Mouse (Mus musculus): Measurements from ENCODE around the gene 6430531B16Rik. TPM values are rescaled to one million over a fixed set of nuclear protein-coding genes. Genes with fewer than 3 reads are reported as not detected.

Gene 6430531B16Rik
- total RNA-seq, 2 experiments from 2014 or later: not detected

DNA sequence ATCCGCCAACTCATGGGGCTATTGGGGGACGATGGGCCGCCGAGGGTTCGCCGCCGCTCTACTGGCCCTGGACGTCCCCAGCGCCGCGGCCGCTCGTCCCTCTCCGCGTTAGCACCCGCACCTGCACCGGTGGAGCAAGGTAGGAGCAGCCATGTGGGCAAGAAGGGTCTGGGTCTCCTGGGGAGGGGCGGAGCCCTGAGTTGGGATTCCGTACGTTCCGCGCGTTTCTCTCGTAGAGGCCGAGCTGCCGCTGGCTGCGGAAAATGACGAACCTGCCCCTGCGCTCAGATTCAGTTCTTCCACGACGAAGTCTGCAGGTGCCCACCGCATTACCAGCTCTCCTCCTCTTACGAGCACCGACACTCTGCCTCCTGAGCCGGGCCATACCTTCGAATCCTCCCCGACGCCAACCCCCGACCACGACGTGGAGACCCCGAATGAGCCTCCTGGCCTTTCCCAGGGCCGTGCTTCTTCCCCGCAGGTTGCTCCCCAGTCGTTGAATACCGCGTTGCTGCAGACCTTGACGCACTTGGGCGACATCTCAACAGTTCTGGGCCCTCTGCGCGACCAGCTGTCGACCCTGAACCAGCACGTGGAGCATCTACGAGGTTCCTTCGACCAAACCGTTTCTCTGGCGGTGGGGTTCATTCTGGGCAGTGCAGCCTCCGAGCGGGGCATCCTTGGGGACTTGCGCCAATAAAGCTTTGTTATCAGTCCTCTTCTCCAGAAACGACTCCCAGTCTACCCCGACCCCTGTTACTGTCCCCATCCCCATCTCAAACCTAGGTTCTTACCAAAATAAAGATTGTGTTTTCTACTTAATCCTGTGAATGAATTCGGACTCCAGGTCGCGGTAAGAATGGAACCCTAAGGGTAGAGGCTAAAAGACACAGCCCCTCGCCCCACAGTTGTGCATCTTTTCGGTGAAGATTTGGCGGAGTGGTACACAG, 34.0 kb downstream of the 6430531B16Rik start:
- no peak for TF ChIP-seq CTCF (IDR thresholded peaks at IDR 0.05)
- no peak overlapping the region for H3K27ac ChIP-seq
- no peak for DNase-seq
- intact Hi-C loops (cut with DNase I): no loop called here
- peak overlapping the region; percentile 62 for H3K4me3 ChIP-seq

DNA sequence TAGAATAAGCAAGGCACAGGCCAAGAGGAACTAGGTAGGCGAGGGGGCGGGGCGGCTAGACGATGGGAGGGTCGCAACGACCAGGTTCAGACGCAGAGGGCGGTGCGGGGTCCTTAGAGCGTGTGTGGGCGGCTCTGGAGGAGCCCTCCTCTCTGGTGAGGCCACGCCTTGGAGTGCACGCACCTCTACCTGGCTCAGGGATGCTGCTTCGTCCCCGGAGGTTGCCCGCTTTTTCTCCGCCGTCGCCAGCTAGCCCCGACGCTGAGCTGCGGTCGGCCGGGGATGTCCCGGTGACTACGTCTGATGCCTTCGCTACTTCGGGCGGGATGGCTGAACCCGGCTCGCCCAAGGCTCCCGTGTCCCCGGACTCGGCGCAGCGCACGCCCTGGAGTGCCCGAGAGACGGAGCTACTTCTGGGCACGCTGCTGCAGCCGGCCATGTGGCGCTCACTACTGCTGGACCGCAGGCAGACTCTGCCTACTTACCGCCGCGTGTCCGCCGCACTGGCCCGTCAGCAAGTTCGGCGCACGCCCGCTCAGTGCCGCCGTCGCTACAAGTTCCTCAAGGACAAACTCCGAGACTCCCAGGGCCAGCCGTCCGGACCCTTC, 34.8 kb downstream of the 6430531B16Rik start, which contains the start of gene Utf1:
TSS of gene Utf1 (plus strand) at position 116 of the 608 bp plus-strand sequence.
- Histone ChIP-seq H3K4me3 (peak within 1 kb of the TSS; percentile 62), H3K27ac (no peak within 1 kb of the TSS)
- intact Hi-C loops (cut with DNase I): no loop called here
- peak; percentile 40 for DNase-seq
- no peak for TF ChIP-seq CTCF (IDR thresholded peaks at IDR 0.05)

DNA sequence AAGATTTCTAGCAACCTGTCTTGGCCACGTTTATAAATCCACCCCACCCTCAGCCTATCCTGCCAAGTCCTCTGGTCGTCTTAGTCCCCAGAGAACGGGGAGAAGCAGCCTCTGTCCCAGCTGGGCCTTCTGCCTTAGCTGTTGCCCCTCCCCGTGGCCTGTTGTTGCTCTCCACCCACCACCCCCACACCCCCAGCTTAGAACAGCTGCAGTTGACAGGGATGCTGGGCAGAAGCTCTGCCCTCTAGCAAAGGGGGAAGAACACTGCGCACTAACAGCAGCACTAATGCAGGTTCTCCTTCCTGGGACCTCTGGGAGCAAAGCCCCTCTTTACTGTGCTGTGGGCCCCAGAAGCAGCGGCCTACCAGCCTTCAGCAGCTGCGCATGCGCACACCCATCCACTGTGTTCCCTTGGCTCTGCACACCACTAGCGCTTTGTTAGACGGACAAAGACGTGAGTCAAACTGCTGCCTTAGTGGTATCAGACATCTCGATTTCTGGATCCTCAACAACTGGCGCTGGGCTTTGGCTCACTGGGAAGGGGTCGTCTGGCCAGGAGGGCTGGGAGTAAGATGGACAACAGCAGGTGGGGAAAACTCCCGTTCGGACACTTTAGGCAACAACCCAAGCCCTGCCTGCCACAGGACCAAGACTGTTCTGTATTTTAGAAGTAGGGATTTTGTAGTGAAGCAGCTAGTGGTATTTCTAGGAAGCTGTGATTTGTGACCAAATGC, 37.9 kb downstream of the 6430531B16Rik start:
- Histone ChIP-seq H3K27ac (no peak overlapping the region), H3K4me3 (no peak overlapping the region)
- intact Hi-C loops (cut with DNase I): no loop called here
- no peak for DNase-seq
- TF ChIP-seq CTCF (IDR thresholded peaks at IDR 0.05): no peak

DNA sequence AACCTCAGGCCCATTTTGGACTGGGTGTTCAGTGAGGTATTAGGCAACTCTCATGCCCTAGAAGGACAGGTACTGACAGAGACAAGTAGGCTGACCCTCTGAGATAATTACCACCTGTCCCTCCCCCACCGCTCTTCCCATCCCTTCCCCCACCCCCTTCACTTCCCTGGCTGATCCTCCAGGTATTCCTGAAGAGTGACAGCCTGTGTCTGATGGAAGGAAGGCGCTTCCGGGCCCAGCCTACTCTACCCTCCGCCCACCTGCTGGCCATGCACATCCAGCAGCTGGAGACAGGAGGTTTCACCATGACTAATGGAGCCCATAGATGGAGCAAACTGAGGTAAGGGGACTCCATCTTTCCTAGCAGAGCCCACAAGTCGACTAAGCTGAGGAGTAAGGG, 40.7 kb downstream of the 6430531B16Rik start:
- no peak for TF ChIP-seq CTCF (IDR thresholded peaks at IDR 0.05)
- intact Hi-C loops (cut with DNase I): no loop called here
- Histone ChIP-seq H3K4me3 (no peak overlapping the region), H3K27ac (no peak overlapping the region)
- DNase-seq: no peak

DNA sequence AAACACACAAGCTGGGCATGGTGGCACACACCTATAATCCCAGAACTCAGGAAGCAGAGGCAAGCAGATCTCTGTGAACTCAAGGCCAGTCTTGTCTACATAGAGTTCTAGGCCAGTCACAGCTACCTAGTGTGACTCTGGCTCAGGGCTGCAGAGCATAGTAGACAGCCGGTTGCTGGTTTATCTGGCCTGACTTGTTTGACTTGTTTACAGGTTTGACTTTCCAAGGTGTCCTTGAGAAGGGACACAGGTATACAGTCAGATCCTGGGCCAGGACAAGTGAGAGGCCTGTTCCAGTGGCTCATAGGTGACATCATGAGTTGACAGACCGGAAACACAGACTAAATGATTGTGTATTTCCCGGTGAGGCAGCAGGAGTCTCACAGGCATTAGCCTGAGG, 41.4 kb downstream of the 6430531B16Rik start:
- no peak overlapping the region for H3K4me3 ChIP-seq
- intact Hi-C loops (cut with DNase I): no loop called here
- DNase-seq: no peak

DNA sequence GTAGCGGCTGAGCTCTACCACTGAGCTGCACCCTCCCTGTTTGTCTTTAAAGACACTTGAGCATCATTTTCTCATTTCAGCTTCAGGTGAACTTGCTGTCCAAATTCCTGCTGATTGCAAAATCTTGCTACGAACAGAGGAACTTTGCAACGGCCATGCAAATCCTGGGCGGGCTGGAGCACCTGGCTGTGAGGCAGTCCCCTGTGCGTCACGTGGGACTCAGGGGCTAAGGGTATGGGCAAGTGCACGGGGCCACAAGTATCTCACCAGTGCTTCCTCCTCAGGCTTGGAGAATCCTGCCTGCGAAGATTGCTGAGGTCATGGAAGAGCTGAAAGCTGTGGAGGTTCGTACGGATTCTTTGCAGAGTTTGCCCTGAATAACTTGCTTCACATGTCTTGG, 41.9 kb downstream of the 6430531B16Rik start:
- no peak for DNase-seq
- Histone ChIP-seq H3K27ac (no peak overlapping the region), H3K4me3 (no peak overlapping the region)
- TF ChIP-seq CTCF (IDR thresholded peaks at IDR 0.05): no peak
- intact Hi-C loops (cut with DNase I): no loop called here

More for the DNA sequence above, 41.4 kb downstream of the 6430531B16Rik start:
- TF ChIP-seq CTCF (IDR thresholded peaks at IDR 0.05): no peak
- H3K27ac ChIP-seq: no peak overlapping the region

DNA sequence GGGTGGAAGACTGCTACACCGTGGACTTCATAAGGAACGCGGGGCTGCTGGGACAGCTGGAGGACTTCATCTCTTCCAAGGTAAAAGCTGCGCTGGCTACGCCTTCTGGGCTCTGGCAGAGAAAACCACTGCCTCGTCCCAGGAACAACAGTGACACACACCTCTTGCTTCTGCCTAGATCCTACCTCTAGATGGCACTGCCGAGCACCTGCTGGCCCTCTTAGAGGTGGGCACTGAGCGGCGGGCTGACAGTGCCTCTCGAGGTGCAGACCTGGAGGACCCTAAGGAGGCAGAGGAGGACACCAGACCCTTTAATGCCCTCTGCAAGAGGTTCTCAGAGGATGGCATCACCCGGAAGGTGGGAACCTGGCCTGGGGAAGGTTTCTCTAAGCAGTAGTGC, 47.8 kb downstream of the 6430531B16Rik start:
- Histone ChIP-seq H3K4me3 (no peak overlapping the region), H3K27ac (no peak overlapping the region)
- intact Hi-C loops (cut with DNase I): no loop called here
- no peak for DNase-seq
- TF ChIP-seq CTCF (IDR thresholded peaks at IDR 0.05): peak; percentile 65

Small RNA genes within 50 kb of the gene (microRNA-seq; reads per million reads assigned to microRNA genes)
- gene Mir202 (not detected), gene Mir7062 (not detected), gene mmu-mir-7686 (not detected)

Other genes with a start within 250 kb of the 6430531B16Rik start
- under 1 TPM in 1 of 2 experiments, not detected in 1; 0.08 TPM for gene Adgra1, start 144.6 kb downstream of the 6430531B16Rik start, total RNA-seq (2021)
- not detected for gene Kndc1, start 84.1 kb downstream of the 6430531B16Rik start, total RNA-seq (2021)
- not detected for gene Utf1, start 35.0 kb downstream of the 6430531B16Rik start, total RNA-seq (2021)
- under 1 TPM; 0.39 to 0.43 TPM for gene Adam8, start 13.8 kb upstream of the 6430531B16Rik start, total RNA-seq (2021)
- 1 to 10 TPM; 8.4 to 8.6 TPM for gene Zfp511, start 57.6 kb upstream of the 6430531B16Rik start, total RNA-seq (2021)
- gene Tubgcp2, start 57.9 kb upstream of the 6430531B16Rik start, total RNA-seq (2021): 10 to 100 TPM; 19.7 to 23.5 TPM
- not detected for gene Msx3, start 70.3 kb upstream of the 6430531B16Rik start, total RNA-seq (2021)
- under 1 TPM in 1 of 2 experiments, not detected in 1; 0.20 TPM for gene Caly, start 103.8 kb upstream of the 6430531B16Rik start, total RNA-seq (2021)
- gene Prap1, start 114.6 kb upstream of the 6430531B16Rik start, total RNA-seq (2021): not detected
- gene Fuom, start 123.7 kb upstream of the 6430531B16Rik start, total RNA-seq (2021): 10 to 100 TPM; 35.2 to 52.0 TPM
- 1 to 10 TPM; 3.6 to 5.1 TPM for gene Paox, start 137.0 kb upstream of the 6430531B16Rik start, total RNA-seq (2021)
- gene Echs1, start 137.7 kb upstream of the 6430531B16Rik start, total RNA-seq (2021): 100 to 1,000 TPM; 116 to 201 TPM
- 10 to 100 TPM; 26.5 to 33.2 TPM for gene Mtg1, start 158.8 kb upstream of the 6430531B16Rik start, total RNA-seq (2021)
- gene Sprn, start 176.1 kb upstream of the 6430531B16Rik start, total RNA-seq (2021): under 1 TPM; 0.13 to 0.50 TPM
- not detected for gene Olfr522, start 186.0 kb upstream of the 6430531B16Rik start, total RNA-seq (2021)
- not detected for gene Olfr523, start 194.5 kb upstream of the 6430531B16Rik start, total RNA-seq (2021)
- gene Olfr524, start 227.2 kb upstream of the 6430531B16Rik start, total RNA-seq (2021): not detected
- not detected for gene Cd163l1, start 239.5 kb upstream of the 6430531B16Rik start, total RNA-seq (2021)

All from gastrocnemius, adult 2 months (tissue).